Mouse (Mus musculus) natural killer cell, adult 2 months (primary cell): ENCODE data around the gene Tut1.

Experiments
- DNase-seq, 2 experiments: peaks; one replicate each; pipeline ENCODE4 v3.0.0; 2022; ENCODE audit warnings: low spot score in 2 of 2

Tut1 gene

DNA sequence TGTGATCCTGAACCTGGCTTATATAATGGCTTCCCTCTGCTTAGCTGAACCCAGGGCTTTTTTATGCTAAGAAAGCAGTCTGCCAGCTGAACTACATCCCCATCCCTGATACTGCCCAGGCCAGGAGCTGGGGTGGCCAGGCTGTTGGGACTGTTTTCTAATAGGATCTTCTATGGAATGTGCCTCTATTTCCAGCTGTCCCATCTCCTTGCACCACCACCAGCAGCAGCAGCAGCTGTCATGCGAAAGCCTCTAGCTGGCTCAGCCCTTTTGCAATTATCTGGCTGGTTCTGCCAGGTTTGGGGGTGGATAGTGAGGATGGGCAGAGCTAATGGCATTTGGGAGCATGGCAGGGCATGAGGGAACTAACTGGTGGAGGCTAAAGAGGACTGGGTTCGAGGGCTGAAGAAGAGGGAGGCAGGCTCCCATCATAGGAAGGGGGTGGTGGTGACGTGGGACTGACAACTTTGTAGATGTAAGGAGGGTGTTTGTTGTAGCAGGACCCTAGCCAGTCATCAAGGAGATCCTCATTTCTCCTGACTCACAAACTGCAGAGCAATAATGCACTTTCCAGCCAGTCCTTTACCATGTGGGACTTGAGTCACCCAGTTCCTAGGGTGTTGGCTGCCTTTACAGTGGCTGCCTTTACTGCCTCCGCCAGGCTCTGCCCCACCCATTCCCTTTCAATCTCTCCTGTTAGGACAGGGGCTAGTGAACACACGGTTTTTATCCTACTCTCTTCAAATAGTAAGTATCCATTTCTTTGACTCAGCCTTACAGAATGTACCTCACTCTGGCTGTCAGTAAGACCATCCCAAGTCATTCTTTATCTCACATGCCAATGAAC lies 28.9 kb downstream of the Tut1 start:
- DNase-seq, result no peak

DNA sequence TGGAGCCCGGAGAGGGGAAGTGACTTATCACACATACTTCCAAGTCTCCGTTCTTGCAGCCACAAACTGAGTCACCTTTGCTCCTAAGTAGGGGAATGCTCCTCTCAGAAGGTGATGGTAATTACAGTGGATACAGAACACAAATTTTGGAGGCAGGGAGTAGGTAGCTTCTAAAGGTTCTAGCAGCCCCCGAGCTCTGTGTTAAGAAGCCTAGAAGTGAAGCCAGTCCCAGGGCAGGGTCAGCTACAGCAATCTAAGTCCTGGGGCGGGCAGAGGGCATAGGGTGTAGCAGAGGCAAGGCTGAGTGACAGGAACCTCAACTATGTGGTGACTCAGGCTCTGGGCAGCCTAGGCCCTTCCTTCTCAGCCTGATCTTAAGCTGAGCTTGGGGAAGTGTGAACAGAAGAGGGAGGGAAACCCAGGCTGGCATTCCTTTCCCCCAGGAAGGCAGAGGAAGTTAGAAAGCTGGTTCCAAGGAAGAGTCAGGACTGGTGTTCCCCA lies 29.6 kb downstream of the Tut1 start:
- DNase-seq, result peak; percentile 58 to 67

DNA sequence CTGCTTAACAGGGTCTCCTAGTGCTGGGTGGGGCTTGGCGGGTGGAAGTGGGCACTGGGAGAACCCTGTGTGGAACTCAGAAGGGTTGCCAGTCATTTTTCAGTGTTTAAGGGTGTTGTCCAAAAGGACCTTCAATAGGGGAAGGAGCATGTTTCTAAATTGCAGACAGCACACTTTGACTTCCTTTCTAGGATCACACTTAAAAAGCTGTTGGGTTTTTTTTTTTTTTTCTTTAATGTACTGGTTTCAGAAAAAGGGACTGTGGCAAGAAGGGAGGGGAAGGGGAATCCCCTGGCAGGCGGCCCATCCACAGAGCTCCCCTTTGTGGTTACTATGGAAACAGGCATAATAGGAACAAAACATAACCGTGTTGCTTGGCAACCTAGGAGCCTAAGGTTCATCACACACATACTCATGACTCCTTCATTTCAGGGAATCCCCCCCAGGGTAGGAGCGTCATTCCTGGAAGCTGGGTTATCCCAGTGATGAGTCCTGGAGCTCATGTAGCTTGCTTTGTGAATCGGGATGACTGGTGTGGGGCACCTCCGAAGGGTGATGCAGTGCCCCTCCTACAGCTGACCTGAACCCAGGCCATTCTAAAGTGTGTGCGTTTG lies 30.7 kb downstream of the Tut1 start:
- peak; percentile 92 to 94 for DNase-seq

DNA sequence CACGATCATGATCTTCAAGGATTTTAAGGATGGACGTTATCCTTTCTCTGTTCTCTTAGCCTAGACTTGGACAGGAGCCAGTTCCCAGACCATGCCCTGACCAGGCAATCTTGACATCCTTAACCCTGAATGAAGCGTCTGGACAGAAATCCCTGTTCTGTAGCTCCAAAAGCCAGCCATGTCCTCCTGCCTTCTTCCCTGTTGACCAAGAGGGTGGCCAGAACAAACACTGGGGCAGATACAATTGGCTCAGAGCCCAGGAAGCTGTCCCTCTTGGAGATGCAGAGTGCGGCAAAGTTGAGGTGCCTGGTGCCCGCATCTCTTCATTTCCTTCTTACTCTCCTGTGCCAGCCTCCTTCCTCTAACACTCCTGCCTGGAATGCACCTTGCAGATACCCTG lies 32.2 kb downstream of the Tut1 start:
- no peak for DNase-seq

DNA sequence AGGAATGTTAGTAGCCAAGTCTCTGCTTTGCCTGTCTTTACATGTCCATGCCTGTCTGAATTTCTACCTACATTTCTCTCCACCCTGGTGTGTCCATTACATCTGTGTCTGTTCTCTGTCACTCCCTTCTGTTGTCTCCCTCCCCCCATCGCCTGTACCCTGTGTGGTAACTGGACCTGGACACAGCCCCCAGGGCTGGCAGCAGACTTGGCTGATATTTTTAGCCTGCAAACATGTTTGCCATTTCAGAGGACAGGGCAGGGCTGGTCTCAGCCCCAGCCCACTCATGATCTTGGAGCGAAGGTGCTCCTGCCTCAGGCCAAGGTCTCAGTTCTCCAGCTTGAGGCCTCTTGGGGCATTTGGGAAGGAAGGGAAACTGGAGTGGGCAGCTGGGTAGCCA lies 34.2 kb downstream of the Tut1 start:
- no peak for DNase-seq

DNA sequence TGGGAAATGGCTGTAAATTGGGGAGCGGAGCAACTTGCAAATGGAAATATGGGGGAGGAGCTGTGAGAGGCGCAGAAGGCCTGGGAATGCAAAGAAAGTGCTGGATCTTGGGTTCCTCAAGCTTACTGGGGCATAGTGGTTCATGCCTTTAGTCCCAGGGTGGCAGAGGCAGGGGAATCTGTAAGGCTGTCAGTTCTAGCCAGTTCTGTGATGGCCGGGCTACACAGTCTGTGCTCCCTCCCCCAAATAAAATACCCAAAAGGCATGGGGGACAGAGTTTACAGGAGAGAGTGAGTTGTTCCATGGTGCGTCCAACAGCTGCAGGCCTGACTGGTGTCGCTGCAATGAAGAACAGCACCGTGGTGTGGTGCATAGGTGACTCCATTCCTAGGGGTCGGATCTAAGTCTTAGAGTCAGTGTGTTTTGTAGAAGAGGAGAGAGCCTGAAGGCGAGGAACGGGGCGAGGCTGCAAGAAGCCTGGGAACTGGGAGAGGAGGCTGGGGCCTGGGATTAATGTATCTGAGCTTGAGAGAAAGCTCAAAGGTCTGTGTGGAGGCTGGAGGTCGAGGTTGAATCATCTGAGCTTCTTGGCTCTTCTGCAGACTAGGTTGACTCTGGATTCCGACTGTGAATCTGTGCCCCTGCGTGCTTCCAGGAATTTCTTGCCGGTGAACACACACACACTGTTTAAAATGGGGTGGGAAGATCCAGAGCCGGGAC lies 34.9 kb downstream of the Tut1 start:
- DNase-seq, result no peak

DNA sequence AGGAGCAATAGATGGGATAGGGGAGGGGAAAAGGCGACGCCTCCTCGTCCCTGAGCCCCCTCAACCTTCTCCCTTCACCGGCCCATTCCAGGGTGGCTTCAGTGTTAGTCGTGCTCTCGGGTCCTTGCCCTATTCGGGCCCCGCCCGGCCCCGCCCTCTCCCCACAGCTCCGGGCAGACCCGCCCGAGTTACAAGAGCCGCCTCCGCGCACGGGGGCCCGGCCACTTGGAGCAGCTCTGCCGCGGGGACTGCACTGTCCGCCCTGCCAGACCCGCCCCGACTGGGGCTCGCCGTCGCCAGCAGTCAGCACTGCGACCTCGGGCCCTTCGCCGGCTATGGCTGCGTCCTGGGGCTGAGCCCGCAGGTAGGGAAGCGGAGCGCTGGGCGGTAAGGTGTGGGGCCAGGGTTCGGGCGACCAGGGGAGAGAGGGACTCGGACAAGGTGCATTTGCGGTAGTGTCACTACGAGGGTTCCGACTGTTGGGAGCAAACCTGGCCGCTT lies 35.5 kb downstream of the Tut1 start, which contains the start of gene Ahnak:
Ahnak (plus strand) TSS at position 219 of the 501 bp plus-strand sequence.
- peak; percentile 68 to 79 for DNase-seq

DNA sequence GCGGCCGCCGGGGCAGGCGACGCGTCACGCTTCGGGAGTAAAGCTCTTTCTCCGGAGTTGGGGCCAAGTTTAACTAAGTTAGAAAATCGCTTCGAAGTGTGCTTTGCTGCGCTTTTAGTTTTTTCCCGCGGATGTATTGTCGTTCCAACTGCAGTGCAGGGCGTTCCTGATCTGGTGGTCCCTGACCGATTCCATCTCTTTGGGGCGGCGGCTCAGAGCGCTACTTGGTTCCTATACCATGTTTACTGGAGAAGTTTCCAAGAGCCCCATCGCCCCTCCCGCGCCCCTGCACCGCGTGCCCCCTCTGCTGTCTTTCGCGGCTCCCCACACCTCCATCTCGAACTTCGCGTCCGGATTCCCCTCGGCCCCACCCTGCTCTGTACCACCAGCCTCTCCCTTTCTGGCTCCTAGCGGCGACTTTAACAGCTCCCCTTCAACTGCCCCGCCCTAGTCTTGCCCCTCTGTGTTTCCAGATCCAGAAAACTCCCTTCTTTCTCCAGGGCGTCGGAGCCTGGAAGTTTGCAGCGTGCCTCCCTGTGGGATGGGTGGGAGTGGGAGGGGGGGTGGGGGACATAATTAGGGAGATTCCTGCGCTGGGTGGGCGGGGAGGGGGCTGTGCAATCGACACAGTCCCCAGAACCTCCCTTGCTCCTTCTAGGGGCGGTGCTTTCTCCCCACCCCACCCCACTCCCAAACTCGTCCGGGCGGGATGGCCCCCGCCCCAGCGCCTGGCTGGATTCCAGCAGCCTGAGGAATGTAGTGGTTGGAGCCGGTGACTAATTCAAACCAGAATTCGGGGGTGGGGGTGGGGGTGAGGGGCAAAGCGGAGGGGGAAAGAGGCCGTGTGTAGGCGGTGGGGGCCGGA lies 36.2 kb downstream of the Tut1 start:
- peak; percentile 69 to 74 for DNase-seq

DNA sequence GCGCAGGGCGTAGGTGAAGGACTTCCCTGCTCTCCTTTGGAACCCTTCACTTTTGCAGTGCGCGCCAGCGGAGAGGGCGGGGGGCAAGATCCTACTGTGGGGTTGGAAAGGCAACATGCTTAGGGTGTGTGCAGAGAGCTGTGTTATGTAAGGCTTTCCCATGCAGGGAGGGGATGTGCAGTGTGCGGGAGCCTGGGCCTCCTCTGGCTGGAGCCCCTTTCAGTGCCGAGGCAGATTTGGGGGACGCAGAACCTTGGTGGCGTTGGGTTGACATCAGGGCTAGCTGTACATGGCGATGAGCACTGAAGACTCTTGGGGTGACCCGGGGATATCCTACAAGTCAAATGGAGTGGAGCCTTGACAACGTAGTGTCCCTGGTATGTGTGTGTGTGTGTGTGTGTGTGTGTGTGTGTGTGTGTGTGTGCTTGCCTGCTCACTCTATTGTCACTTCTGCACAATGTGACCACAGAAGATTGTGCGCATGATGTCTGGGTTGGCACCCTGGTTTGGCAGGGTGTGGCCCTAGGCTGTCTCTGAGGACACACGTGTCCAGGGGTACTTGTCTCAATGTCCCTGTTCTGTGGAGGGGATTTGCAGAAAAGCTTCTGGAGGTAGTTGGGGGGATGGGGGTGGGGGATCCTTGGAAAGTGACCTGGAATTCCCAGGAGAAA lies 36.9 kb downstream of the Tut1 start:
- DNase-seq, result peak; percentile 61 to 77

DNA sequence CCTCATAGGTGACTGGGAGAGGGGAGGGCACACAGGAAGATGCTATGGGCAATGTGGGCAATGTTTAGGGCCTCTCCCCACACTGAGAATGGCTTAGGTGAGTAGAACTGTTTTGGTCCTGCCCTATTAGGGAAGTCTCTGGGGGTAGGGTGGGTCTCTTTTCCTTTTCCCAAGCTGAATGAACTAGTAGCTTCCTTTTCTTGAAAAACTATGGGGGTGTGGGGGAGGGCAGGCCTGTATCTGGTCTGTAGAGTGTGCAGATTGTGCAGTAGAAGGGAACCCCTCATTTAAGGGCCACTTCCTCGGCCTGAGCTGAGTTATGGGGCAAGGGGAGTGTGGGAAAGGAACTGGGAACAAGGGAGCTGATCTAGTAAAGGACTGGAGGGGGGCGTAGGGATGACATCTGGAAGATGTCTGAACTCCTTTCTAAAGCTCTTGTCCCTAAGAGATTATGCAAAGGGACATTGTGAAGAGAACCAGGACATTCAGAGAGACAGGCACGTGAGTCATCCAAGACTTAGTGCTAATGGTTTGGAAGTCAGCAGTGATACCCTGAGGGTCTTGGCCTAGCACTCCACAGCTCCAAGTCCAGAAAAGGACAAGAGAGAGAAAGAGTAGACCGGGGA lies 37.7 kb downstream of the Tut1 start:
- DNase-seq, result no peak

DNA sequence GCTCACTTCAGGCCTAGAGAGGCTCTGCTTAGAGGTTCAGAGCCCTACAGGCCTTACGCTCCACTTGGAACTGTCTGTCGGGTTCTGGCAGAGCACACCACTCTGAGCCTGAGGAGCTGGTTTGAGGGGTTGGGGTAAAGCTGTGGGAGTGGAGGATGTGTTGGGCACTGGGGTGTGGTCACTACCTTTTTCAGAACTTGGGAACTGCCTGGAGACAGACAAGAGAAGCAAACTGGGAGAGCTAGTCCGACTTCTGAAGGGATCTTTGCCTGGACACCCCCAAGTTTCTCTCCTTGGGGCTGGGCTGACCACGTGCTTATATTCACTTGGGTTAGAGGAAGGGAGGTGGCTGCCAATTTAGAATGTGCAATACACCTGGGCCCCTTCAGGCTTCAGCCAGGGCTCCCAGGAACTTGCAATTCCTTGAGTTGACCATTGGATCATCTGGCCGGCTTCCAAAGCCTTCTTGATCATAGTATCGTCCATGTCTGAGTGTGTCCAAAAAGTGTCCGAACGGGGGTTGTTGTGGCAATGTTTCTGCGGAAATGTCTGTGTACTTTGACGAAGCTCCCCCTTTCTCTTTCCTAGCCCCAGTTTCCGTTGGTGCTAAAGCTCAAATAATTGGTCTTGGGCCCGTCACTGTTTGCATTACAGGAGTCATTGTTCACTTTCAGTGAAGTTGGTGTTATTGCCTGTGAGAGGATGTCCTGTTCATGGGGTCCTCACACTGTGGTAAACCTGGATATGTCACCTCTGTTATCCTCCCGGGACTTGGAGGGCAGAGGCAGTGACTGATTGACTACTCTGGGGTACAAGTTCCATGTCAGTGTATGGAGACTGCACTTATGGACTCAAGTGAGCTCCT lies 38.5 kb downstream of the Tut1 start:
- no peak for DNase-seq

DNA sequence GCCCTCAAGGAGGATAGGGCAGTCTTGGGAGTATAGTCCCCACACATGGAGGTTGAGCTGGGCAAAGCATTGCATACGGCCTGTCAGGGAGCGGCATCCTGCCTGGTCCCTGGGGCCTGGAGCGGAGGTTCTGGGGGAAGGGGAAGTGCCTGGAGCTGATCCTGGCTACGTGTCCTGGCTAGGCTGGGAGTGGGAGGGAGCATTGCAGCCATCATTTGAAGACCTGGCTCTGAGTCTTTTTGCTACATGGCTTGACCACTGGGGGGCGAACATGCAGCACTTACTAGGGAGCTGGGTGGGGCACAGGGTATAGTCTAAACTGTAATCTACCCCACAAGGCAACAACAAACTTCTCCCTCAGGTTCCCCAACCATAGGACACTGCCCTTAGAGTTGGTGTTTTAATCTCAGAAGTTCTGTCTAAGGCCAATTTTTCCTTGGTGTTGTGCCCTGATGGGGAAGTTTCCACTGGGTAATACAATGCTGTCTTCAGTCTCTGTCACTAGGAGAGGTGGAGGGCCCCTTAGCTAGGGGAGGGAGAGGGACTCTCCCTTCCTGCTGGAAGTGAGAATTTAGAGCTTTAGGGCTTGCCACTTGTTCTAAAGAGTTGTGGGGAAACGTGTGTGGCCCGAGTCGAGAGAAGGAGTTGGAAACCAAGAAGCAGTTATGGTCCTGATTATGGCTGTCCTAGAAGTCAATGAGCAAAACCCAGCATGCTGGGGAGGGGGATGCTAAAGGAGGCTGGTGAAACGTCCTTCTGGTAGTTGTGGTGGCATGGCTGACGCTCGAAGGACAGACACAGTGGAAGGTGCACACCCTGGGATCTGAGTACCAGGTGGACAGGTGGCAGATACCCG lies 39.4 kb downstream of the Tut1 start:
- peak; percentile 78 to 85 for DNase-seq

DNA sequence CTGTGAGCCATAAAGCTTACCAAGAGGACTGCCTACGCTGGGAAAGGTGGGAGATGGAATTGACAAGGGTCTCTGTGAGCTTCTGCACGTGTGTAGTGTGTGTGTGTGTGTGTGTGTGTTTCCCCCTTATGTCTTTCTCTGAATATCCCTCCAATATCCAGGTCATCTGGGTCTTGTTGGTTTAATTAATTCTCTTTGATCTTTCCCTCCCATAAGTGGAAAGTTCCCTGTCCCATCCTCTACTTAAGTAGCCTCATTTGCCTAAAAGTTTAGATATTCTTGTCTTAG lies 39.9 kb downstream of the Tut1 start:
- no peak for DNase-seq

DNA sequence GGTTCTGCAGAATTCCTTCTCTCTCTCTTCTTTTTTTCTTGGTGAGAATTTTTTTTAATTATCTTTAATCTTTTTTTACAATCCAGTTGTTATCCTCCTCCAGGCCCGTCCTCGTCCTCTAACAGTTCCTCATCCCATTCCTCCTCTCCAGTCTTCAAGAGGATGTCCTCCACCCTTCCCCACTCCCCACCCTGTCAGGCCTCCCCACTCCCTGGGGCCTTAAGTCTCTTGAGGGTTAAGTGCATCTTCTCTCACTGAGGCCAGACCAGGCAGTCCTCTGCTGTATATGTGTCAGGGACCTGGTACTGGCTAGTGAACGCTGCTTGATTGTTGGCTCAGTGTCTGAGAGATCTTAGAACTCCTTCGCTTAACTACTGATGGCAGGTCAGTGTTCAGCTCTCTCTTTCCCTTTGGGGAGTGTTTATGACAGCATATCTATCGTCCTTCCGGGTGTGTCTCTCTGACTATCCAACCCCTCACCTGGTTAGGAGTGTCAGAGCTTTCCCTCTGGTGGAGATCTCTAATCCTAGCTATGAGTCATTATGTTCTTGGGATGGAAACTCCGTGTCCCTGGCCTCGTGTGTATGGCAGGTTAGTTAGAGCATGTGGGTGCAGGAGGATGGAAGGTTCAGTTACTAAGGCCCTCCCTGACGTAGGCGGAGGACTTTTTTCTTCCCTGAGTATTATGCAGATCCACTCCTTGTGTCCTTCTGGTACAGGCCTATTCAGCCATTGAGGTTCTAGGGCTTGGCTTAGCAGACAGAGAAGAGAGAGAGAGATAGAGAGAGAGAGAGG lies 41.4 kb downstream of the Tut1 start:
- no peak for DNase-seq

DNA sequence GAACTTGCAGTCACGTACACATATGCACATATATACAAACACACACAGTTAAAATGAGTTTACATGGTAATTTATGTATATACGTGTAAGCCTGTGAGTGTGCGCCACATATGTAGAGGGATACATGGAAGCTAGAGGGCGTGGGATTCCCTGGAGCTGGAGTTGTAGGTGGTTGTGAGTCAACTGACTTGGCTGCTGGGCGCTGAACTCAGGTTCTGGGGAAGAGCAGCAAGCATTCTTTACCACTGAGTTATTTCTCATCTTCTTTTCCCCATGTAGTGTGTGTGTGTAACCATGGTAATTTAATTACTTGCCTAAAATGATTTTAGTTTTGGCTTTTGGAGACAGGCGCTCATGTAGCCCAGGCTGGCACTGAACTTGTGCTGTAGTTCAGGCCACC lies 43.0 kb downstream of the Tut1 start:
- no peak for DNase-seq

DNA sequence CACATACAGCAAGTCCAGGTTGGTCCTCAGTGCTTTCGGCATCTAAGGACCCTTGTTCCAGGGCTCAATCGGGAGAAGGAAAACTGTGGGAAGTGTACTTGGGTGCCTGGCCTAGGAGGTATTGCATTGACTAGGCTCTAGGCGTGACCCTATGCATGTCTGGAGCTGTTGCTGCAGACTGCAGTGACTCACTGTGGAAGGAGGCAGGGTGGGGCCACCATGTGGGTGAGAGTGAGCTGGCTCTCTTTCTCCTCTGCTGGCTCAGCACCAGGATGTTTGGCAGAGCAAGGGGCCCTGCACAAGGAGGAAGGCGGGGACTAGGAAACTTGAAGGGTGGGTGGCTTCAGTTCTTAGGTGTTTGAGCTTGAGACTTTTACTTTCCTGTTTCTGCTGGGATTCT lies 43.9 kb downstream of the Tut1 start:
- peak; percentile 73 to 74 for DNase-seq

DNA sequence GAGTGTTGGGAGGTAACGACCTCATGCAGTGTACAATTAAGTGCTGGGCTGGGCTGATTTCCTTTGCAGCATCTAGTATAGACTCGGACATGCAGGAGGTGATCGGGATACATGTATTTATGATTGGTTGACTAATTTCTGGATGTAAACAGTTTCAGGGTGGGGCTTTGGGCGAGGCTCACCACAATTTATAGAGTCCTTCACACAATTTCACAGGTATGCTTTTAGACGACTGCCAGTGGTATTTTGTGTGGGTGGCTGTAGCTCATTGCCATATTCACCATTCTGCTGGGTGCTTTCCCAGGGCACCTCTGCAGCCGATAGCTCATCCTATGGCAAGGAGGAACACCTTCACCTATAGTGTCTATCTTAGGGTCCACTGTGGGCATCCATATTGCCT lies 44.9 kb downstream of the Tut1 start:
- DNase-seq, result no peak

DNA sequence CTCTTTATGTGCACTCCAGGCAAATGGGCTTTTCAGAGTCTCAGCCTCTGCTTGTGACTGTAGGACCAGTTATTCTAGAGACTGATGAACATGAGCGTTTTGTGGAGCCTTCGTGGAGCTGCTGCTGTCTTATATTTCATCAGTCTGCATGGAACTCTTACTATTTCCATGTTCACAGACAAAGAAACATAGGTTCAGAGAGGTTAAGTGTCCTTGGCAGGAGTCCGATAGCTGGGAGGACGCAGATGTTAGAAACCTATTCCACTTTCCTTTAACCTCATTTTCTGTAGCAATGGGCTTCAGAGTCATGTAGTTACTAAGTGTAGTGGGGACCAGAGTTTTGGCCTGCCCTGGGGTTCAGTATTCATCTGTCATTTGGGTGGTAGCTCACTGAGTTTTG lies 45.6 kb downstream of the Tut1 start:
- DNase-seq, result no peak
